Mouse (Mus musculus): ENCODE results near the gene Dnajc15. TPM values are rescaled to one million over a fixed set of nuclear protein-coding genes. Genes with fewer than 3 reads are reported as not detected.
A peak's percentile ranks its signal among the peaks of the same experiment; 100 is the strongest.

Gene Dnajc15
- polyA plus RNA-seq, 1 experiment from 2014 or later = 129 TPM

GRCm38 (mm10) chr14:77853951-77854350, 21.0 kb downstream of the Dnajc15 start:
- ATAC-seq (replicated peaks; ENCODE audit: insufficient number of reproducible peaks, low FRiP score, low TSS enrichment, low read depth) (no peak), DNase-seq (ENCODE audit: low spot score) (no peak)
- Histone ChIP-seq H3K9ac (replicated peaks; ENCODE audit: low read length) (no peak overlapping the region), H3K4me1 (ENCODE audit: control insufficient read depth, insufficient read depth, low read length) (no peaks in the 10 kb centered on the region), H3K27me3 (ENCODE audit: control insufficient read depth, insufficient read depth, low read length) (no peaks in the 10 kb centered on the region), H3K27ac (replicated peaks; ENCODE audit: low read depth, low read length) (no peak overlapping the region), H3K4me3 (ENCODE audit: low read depth, low read length) (no peak overlapping the region), H3K36me3 (replicated peaks; ENCODE audit: control insufficient read depth, insufficient read depth, low read depth, low read length) (no peaks in the 10 kb centered on the region), H3K4me2 (ENCODE audit: low read depth, low read length) (no peak overlapping the region), H3K9me3 (replicated peaks; ENCODE audit: control insufficient read depth, low read length) (no peaks in the 10 kb centered on the region)
- WGBS = 83% methylated on average over 1 of the region's 1 CpGs

DNA sequence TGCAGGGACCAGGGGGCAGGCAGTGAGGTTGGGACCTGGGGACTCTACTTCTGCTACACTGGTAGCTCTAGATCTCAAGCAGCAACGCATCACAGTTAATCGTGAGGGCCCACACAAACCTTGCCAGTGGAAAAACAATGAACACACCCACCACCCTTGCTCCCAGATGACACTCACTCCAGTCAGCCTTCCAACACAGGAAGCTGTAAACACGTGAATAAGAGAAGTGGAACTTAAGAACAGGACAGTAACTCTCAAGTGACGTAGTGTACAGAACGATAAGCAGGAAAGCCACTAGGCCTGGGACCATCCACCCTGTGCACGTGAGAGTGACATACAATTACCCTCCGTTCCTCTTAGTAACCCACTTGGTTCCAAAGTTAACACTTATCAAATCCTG, 25.1 kb downstream of the Dnajc15 start:
- no peak for DNase-seq (ENCODE audit: low spot score)

GRCm38 (mm10) chr14:77848349-77848748, 26.6 kb downstream of the Dnajc15 start:
- no peaks in the 10 kb centered on the region for H3K4me1 ChIP-seq (ENCODE audit: control insufficient read depth, insufficient read depth, low read length)
- no peaks in the 10 kb centered on the region for H3K9me3 ChIP-seq (replicated peaks; ENCODE audit: control insufficient read depth, low read length)
- no peaks in the 10 kb centered on the region for H3K36me3 ChIP-seq (replicated peaks; ENCODE audit: control insufficient read depth, insufficient read depth, low read depth, low read length)
- H3K9ac ChIP-seq (replicated peaks; ENCODE audit: low read length) = no peak overlapping the region
- ATAC-seq (replicated peaks; ENCODE audit: insufficient number of reproducible peaks, low FRiP score, low TSS enrichment, low read depth) (no peak), DNase-seq (ENCODE audit: low spot score) (no peak)
- no peak overlapping the region for H3K4me2 ChIP-seq (ENCODE audit: low read depth, low read length)
- 65% methylated on average over 1 of the region's 1 CpGs for WGBS
- no peaks in the 10 kb centered on the region for H3K27me3 ChIP-seq (ENCODE audit: control insufficient read depth, insufficient read depth, low read length)
- no peak overlapping the region for H3K27ac ChIP-seq (replicated peaks; ENCODE audit: low read depth, low read length)
- no peak overlapping the region for H3K4me3 ChIP-seq (ENCODE audit: low read depth, low read length)

More for the DNA sequence above, 25.1 kb downstream of the Dnajc15 start:
- ATAC-seq (replicated peaks; ENCODE audit: insufficient number of reproducible peaks, low FRiP score, low TSS enrichment, low read depth) = no peak
- WGBS = 90% methylated on average over 7 of the region's 7 CpGs
- Histone ChIP-seq H3K36me3 (replicated peaks; ENCODE audit: control insufficient read depth, insufficient read depth, low read depth, low read length) (no peaks in the 10 kb centered on the region), H3K4me2 (ENCODE audit: low read depth, low read length) (no peak overlapping the region), H3K4me1 (ENCODE audit: control insufficient read depth, insufficient read depth, low read length) (no peaks in the 10 kb centered on the region), H3K9ac (replicated peaks; ENCODE audit: low read length) (no peak overlapping the region), H3K9me3 (replicated peaks; ENCODE audit: control insufficient read depth, low read length) (no peaks in the 10 kb centered on the region), H3K27ac (replicated peaks; ENCODE audit: low read depth, low read length) (no peak overlapping the region), H3K27me3 (ENCODE audit: control insufficient read depth, insufficient read depth, low read length) (no peaks in the 10 kb centered on the region), H3K4me3 (ENCODE audit: low read depth, low read length) (no peak overlapping the region)

DNA sequence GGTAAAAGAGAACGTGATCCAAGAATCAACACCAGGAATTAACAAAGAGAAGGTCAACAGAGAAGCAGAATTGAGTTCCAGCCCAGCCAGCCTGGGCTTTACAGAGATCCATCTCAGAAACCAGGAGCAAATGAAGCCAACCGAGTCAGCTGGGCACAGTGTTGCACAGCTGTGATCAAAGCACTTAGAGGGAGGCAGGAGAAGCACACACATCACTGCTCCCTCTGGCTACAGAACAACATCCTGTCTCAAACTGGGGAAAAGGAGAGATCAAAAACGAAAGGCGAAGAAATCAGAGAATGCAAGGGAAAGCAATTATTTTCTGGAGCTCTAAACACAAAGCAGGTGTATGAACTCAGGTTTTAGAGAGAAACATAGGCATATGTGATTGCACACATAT, 28.7 kb downstream of the Dnajc15 start:
- Histone ChIP-seq H3K4me3 (ENCODE audit: low read depth, low read length) (no peak overlapping the region), H3K36me3 (replicated peaks; ENCODE audit: control insufficient read depth, insufficient read depth, low read depth, low read length) (no peaks in the 10 kb centered on the region), H3K9me3 (replicated peaks; ENCODE audit: control insufficient read depth, low read length) (no peaks in the 10 kb centered on the region), H3K4me1 (ENCODE audit: control insufficient read depth, insufficient read depth, low read length) (no peaks in the 10 kb centered on the region), H3K9ac (replicated peaks; ENCODE audit: low read length) (no peak overlapping the region), H3K27ac (replicated peaks; ENCODE audit: low read depth, low read length) (no peak overlapping the region), H3K4me2 (ENCODE audit: low read depth, low read length) (no peak overlapping the region), H3K27me3 (ENCODE audit: control insufficient read depth, insufficient read depth, low read length) (no peaks in the 10 kb centered on the region)
- DNase-seq (ENCODE audit: low spot score) (peak; percentile 9), ATAC-seq (replicated peaks; ENCODE audit: insufficient number of reproducible peaks, low FRiP score, low TSS enrichment, low read depth) (no peak)
- WGBS = 67% methylated on average over 4 of the region's 4 CpGs

DNA sequence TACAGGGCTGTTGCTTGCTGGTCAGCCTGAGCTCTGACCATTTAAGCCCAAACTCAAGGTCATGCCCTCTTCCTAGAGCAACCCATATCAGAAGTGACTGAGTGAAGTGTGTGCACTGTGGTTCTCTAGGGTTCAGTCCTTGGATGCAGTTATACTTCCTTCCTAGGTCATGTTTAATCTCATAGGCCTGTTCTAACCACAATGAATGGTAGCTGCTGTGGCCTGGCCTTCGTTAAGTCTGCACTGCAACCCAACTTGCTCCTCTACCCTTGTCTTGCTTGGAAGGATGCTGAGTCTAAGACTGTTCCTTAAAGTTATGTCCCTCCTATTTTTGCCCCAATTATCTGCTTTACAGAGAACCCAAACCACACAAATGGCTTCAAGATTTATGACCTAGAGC, 29.4 kb downstream of the Dnajc15 start:
- no peaks in the 10 kb centered on the region for H3K4me1 ChIP-seq (ENCODE audit: control insufficient read depth, insufficient read depth, low read length)
- no peak overlapping the region for H3K4me3 ChIP-seq (ENCODE audit: low read depth, low read length)
- H3K9me3 ChIP-seq (replicated peaks; ENCODE audit: control insufficient read depth, low read length) = no peaks in the 10 kb centered on the region
- 83% methylated on average over 1 of the region's 1 CpGs for WGBS
- H3K27me3 ChIP-seq (ENCODE audit: control insufficient read depth, insufficient read depth, low read length) = no peaks in the 10 kb centered on the region
- no peak for DNase-seq (ENCODE audit: low spot score)
- H3K36me3 ChIP-seq (replicated peaks; ENCODE audit: control insufficient read depth, insufficient read depth, low read depth, low read length) = no peaks in the 10 kb centered on the region
- H3K9ac ChIP-seq (replicated peaks; ENCODE audit: low read length) = no peak overlapping the region
- no peak overlapping the region for H3K4me2 ChIP-seq (ENCODE audit: low read depth, low read length)
- no peak for ATAC-seq (replicated peaks; ENCODE audit: insufficient number of reproducible peaks, low FRiP score, low TSS enrichment, low read depth)
- no peak overlapping the region for H3K27ac ChIP-seq (replicated peaks; ENCODE audit: low read depth, low read length)

- H3K4me2 ChIP-seq (ENCODE audit: low read depth, low read length) = no peak overlapping the region
- H3K36me3 ChIP-seq (replicated peaks; ENCODE audit: control insufficient read depth, insufficient read depth, low read depth, low read length) = no peaks in the 10 kb centered on the region
- H3K27ac ChIP-seq (replicated peaks; ENCODE audit: low read depth, low read length) = no peak overlapping the region
- H3K4me1 ChIP-seq (ENCODE audit: control insufficient read depth, insufficient read depth, low read length) = no peaks in the 10 kb centered on the region
- H3K9ac ChIP-seq (replicated peaks; ENCODE audit: low read length) = no peak overlapping the region
- H3K9me3 ChIP-seq (replicated peaks; ENCODE audit: control insufficient read depth, low read length) = no peaks in the 10 kb centered on the region
- no peak for DNase-seq (ENCODE audit: low spot score)
- no peak overlapping the region for H3K4me3 ChIP-seq (ENCODE audit: low read depth, low read length)
- WGBS = 81% methylated on average over 6 of the region's 6 CpGs
- H3K27me3 ChIP-seq (ENCODE audit: control insufficient read depth, insufficient read depth, low read length) = no peaks in the 10 kb centered on the region
- no peak for ATAC-seq (replicated peaks; ENCODE audit: insufficient number of reproducible peaks, low FRiP score, low TSS enrichment, low read depth)
Measured at GRCm38 (mm10) chr14:77840574-77840973, 34.4 kb downstream of the Dnajc15 start.

- H3K27me3 ChIP-seq (ENCODE audit: control insufficient read depth, insufficient read depth, low read length) = no peaks in the 10 kb centered on the region
- H3K27ac ChIP-seq (replicated peaks; ENCODE audit: low read depth, low read length) = no peak overlapping the region
- H3K36me3 ChIP-seq (replicated peaks; ENCODE audit: control insufficient read depth, insufficient read depth, low read depth, low read length) = no peaks in the 10 kb centered on the region
- no peaks in the 10 kb centered on the region for H3K4me1 ChIP-seq (ENCODE audit: control insufficient read depth, insufficient read depth, low read length)
- no peak for DNase-seq (ENCODE audit: low spot score)
- no peaks in the 10 kb centered on the region for H3K9me3 ChIP-seq (replicated peaks; ENCODE audit: control insufficient read depth, low read length)
- H3K4me3 ChIP-seq (ENCODE audit: low read depth, low read length) = no peak overlapping the region
- no peak overlapping the region for H3K4me2 ChIP-seq (ENCODE audit: low read depth, low read length)
- H3K9ac ChIP-seq (replicated peaks; ENCODE audit: low read length) = no peak overlapping the region
- ATAC-seq (replicated peaks; ENCODE audit: insufficient number of reproducible peaks, low FRiP score, low TSS enrichment, low read depth) = no peak
- WGBS = 87% methylated on average over 2 of the region's 2 CpGs
Measured at GRCm38 (mm10) chr14:77840078-77840477, 34.8 kb downstream of the Dnajc15 start.

- Histone ChIP-seq H3K9me3 (replicated peaks; ENCODE audit: control insufficient read depth, low read length) (no peaks in the 10 kb centered on the region), H3K4me2 (ENCODE audit: low read depth, low read length) (no peak overlapping the region), H3K4me1 (ENCODE audit: control insufficient read depth, insufficient read depth, low read length) (no peaks in the 10 kb centered on the region), H3K27ac (replicated peaks; ENCODE audit: low read depth, low read length) (no peak overlapping the region), H3K9ac (replicated peaks; ENCODE audit: low read length) (no peak overlapping the region), H3K4me3 (ENCODE audit: low read depth, low read length) (no peak overlapping the region), H3K27me3 (ENCODE audit: control insufficient read depth, insufficient read depth, low read length) (no peaks in the 10 kb centered on the region), H3K36me3 (replicated peaks; ENCODE audit: control insufficient read depth, insufficient read depth, low read depth, low read length) (no peaks in the 10 kb centered on the region)
- ATAC-seq (replicated peaks; ENCODE audit: insufficient number of reproducible peaks, low FRiP score, low TSS enrichment, low read depth) = no peak
- DNase-seq (ENCODE audit: low spot score) = no peak
- WGBS = 89% methylated on average over 2 of the region's 2 CpGs
Measured at GRCm38 (mm10) chr14:77836794-77837193, 38.1 kb downstream of the Dnajc15 start.
